Mouse (Mus musculus) heart, embryonic 15.5 days (tissue): ENCODE results near the gene Zfr. TPM values are rescaled to one million over a fixed set of nuclear protein-coding genes. Genes with fewer than 3 reads are reported as not detected.
"Not testable (repeated sequence)": the region's sequence is repeated elsewhere in the genome, so short reads cannot be mapped to it uniquely, and the experiment has no call there.

Experiments
- ATAC-seq: fragments of 200-750 bp; cut with Nextera tagmentation; replicated peaks from 2 replicates; pipeline ENCODE4 v1.8.0; 2017; ENCODE audit warnings: low read depth, moderate TSS enrichment; ENCODE audit not compliant: insufficient number of reproducible peaks, insufficient read depth, low FRiP score
- H3K27ac ChIP-seq: fragments of 300-500 bp; sonication (generic); 2 replicates; pipeline ENCODE4 v1.5.1; 2015; ENCODE audit warnings: mild to moderate bottlenecking, inconsistent platforms
- H3K27me3 ChIP-seq: fragments of 300-500 bp; sonication (generic); 2 replicates; pipeline ENCODE4 v1.6.1; 2015; ENCODE audit warnings: inconsistent platforms
- H3K36me3 ChIP-seq: fragments of 300-500 bp; sonication (generic); 2 replicates; pipeline ENCODE4 v1.6.1; 2015; ENCODE audit warnings: mild to moderate bottlenecking, inconsistent platforms
- H3K4me1 ChIP-seq: fragments of 300-500 bp; sonication (generic); replicated peaks from 2 replicates; pipeline ENCODE4 v1.6.1; 2015; ENCODE audit warnings: inconsistent platforms
- H3K4me2 ChIP-seq: fragments of 300-500 bp; sonication (generic); 2 replicates; pipeline ENCODE4 v1.6.1; 2015; ENCODE audit warnings: inconsistent platforms, mild to moderate bottlenecking, moderate library complexity
- H3K4me3 ChIP-seq: fragments of 300-500 bp; sonication (generic); 2 replicates; pipeline ENCODE4 v1.5.1; 2015; ENCODE audit warnings: mild to moderate bottlenecking, inconsistent platforms
- H3K9ac ChIP-seq: fragments of 300-500 bp; sonication (generic); 2 replicates; pipeline ENCODE4 v1.6.1; 2015; ENCODE audit warnings: mild to moderate bottlenecking, inconsistent platforms
- H3K9me3 ChIP-seq: fragments of 300-500 bp; sonication (generic); replicated peaks from 2 replicates; pipeline ENCODE4 v1.6.1; 2016; ENCODE audit warnings: inconsistent platforms
- WGBS: fragments of 180-500 bp; shearing (Covaris S2); methylation state at CpG from one replicate; pipeline ENCODE4 v1.1.7; 2015; ENCODE audit warnings: mixed read lengths; 5-methylcytosine and 5-hydroxymethylcytosine counted together
- polyA plus RNA-seq: library from polyadenylated mRNA; unstranded; fragments of >200 nt; fragmentation: Nextera tagmentation; extraction: Ambion mirVana; gene quantifications from 2 replicates; pipeline ENCODE4 v1.2.1, GENCODE M21; 2015

Gene Zfr
- polyA plus RNA-seq, 1 experiment from 2014 or later: 79.7 TPM

DNA sequence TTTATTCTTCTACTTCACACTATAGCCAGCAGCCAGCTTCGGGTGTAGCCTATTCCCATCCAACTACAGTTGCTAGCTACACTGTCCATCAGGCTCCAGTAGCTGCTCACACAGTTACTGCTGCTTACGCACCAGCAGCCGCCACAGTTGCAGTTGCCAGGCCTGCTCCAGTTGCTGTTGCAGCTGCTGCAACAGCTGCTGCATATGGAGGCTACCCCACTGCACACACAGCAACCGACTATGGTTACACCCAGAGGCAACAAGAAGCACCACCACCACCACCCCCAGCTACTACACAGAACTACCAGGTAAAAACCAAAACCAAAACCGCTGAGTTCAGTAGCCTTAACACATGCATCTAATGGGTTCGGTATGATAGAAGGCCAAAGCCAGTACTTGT, 18.7 kb downstream of the Zfr start:
- no peak overlapping the region for H3K9ac ChIP-seq
- no peak overlapping the region for H3K27ac ChIP-seq
- H3K4me1 ChIP-seq: peaks cover 22% of the 10 kb centered on the region
- H3K9me3 ChIP-seq: no peaks in the 10 kb centered on the region
- no peak overlapping the region for H3K4me2 ChIP-seq
- no peaks in the 10 kb centered on the region for H3K27me3 ChIP-seq
- peaks cover 23% of the 10 kb centered on the region for H3K36me3 ChIP-seq
- no peak overlapping the region for H3K4me3 ChIP-seq
- 85% methylated on average over 6 of the region's 6 CpGs for WGBS
- no peak for ATAC-seq

DNA sequence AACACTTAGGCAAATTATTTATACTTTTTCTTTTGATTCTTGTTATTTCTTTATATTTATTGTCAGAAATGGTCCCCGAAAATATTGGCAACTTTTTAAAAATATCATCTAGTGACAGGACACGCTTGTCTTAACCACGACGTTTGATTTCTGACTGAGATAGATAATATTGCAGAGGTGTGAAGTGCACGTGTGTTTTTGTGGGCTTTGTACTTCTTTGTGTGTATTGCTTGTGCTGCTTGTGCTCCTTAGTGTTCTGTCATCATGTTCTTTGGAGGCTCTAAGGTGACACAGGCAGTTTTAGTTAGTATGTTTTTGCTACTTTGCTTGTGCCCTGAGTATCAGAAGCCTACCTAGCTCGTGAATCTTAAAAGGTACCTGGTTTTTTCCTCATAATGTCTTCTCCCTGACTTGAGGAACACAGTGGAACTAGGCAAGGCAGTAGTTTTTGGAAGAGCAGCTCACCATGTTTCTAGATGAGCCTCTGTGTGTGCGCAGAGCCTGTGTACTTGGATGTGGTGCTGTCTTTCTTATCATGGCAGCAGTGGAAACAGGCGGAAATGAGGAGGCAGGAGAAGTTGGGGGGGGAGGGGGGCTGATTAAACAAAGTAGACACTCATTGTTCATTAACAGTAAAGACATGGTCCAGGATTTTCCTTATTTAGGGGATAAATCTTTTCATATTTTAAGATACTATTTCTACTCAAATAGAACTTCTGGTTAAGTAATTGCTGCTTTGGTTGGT, 23.5 kb downstream of the Zfr start:
- Histone ChIP-seq H3K4me1 (peaks cover 3% of the 10 kb centered on the region), H3K4me2 (no peak overlapping the region), H3K9ac (no peak overlapping the region), H3K27me3 (no peaks in the 10 kb centered on the region), H3K9me3 (no peaks in the 10 kb centered on the region), H3K27ac (no peak overlapping the region), H3K36me3 (peaks cover 31% of the 10 kb centered on the region), H3K4me3 (no peak overlapping the region)
- 63% methylated on average over 8 of the region's 8 CpGs for WGBS
- no peak for ATAC-seq

DNA sequence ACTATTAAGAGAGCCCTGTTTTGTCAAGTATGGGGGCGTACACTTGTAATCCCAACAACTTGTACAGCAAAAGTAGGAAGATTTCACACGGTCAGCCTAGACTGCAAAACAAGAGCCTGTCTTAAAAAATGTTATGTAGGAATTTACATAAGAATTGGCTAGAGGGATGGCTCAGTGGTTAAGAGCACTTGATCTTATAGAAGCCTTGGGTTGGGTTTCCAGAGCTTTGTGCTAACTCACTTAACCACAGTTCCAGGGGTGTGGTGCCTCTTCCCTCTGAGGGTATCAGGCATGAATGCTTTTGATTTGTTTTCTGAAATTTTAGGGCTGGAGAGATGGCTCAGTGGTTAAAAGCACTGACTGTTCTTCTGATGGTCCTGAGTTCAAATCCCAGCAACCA, 29.8 kb downstream of the Zfr start:
- Histone ChIP-seq H3K4me2 (no peak overlapping the region), H3K4me3 (no peak overlapping the region), H3K4me1 (no peaks in the 10 kb centered on the region), H3K27ac (no peak overlapping the region), H3K9me3 (no peaks in the 10 kb centered on the region), H3K9ac (no peak overlapping the region), H3K36me3 (peaks cover 59% of the 10 kb centered on the region), H3K27me3 (no peaks in the 10 kb centered on the region)
- WGBS: 90% methylated on average over 2 of the region's 2 CpGs
- no peak for ATAC-seq

DNA sequence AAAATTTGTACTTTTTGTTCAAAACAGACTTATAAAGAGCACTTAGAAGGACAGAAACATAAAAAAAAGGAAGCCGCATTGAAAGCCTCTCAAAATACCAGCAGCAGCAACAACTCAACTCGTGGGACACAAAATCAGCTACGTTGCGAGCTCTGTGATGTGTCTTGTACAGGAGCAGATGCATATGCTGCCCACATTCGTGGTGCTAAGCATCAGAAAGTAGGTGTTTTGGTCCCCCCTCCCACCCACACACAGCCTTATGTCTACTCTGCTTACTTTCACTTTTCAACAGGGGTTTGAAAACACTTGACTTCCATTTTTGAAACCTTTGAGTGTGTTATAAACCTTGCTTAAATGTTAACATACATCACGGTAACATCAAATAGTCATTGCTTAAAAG, 31.9 kb downstream of the Zfr start:
- H3K4me2 ChIP-seq: no peak overlapping the region
- H3K36me3 ChIP-seq: peaks cover 76% of the 10 kb centered on the region
- no peaks in the 10 kb centered on the region for H3K4me1 ChIP-seq
- WGBS: 90% methylated on average over 6 of the region's 6 CpGs
- H3K4me3 ChIP-seq: no peak overlapping the region
- no peaks in the 10 kb centered on the region for H3K9me3 ChIP-seq
- H3K9ac ChIP-seq: no peak overlapping the region
- ATAC-seq: no peak
- H3K27me3 ChIP-seq: no peaks in the 10 kb centered on the region
- no peak overlapping the region for H3K27ac ChIP-seq

DNA sequence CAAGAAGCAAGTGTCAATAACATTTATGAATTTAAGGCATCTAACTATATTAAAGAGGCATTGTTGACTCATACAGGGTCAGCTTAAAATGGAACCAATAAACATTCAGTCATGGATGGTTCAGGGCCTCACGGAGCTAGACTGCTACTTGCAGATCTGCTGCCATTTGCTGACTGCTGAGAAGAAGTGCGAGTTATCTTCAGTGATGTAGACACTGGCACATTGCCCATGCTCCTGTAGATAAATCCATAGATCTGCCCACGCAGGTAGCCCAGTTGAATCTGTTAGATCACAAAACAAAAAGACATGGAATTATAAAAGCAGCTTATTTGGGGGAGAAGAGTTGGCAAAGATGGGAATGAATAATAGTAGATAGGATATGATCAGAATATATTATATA, 36.1 kb downstream of the Zfr start:
- Histone ChIP-seq H3K27me3 (no peaks in the 10 kb centered on the region), H3K9me3 (no peaks in the 10 kb centered on the region), H3K9ac (no peak overlapping the region), H3K4me2 (no peak overlapping the region), H3K4me1 (no peaks in the 10 kb centered on the region), H3K27ac (no peak overlapping the region), H3K4me3 (no peak overlapping the region), H3K36me3 (peaks cover 82% of the 10 kb centered on the region)
- no peak for ATAC-seq
- 58% methylated on average over 3 of the region's 3 CpGs for WGBS

DNA sequence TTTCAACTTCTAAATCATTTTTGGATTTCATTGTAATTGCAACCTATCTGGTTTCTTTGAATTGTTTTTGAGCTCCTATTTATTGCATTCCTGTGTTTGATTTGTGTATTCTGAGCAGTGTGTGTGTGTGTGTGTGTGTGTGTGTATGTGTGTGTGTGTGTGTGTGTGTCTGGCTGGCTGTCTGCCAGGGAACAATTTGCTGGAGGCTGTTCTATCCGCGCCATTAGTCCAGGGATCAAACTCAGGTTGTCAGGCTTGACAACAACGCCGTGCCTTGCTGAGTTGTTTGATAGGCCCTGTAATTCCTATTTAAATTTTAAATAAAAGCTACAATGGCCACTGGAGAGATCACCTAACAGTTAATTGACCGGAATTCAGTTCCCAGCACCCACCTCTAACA, 60.5 kb downstream of the Zfr start:
- Histone ChIP-seq H3K4me3 (no peak overlapping the region), H3K27ac (no peak overlapping the region), H3K36me3 (peaks cover 64% of the 10 kb centered on the region), H3K4me2 (no peak overlapping the region), H3K4me1 (no peaks in the 10 kb centered on the region), H3K9ac (no peak overlapping the region), H3K9me3 (no peaks in the 10 kb centered on the region), H3K27me3 (no peaks in the 10 kb centered on the region)
- no peak for ATAC-seq
- WGBS: 69% methylated on average over 5 of the region's 5 CpGs

DNA sequence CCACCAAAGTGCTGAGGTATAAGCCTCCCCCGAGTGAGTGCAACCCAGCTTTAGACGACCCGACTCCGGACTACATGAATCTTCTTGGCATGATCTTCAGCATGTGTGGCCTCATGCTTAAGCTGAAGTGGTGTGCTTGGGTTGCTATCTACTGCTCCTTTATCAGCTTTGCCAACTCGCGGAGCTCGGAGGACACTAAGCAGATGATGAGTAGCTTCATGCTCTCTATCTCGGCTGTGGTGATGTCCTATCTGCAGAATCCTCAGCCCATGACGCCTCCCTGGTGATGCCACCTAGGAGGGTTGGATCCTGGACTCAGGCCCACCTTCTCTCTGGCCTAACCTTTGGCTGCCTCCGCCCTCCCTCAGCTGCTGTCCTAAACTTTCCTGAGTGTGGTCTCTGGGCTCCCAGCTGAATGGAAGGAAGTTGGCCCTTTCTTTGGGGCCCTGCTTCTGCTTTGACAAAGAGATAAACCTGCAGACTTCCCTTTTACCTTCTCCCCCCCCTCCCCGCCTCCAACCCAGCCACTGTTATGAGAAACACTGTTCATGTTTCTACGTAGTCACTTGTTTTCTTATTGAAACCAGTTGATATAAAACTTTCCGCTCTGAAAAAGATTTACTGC, 63.7 kb downstream of the Zfr start:
- H3K4me2 ChIP-seq, H3K4me1 ChIP-seq, H3K27me3 ChIP-seq, H3K9ac ChIP-seq, H3K27ac ChIP-seq, H3K9me3 ChIP-seq, H3K4me3 ChIP-seq, ATAC-seq: not testable (repeated sequence)
- H3K36me3 ChIP-seq: peaks cover 46% of the 10 kb centered on the region
- 69% methylated on average over 13 of the region's 13 CpGs for WGBS

DNA sequence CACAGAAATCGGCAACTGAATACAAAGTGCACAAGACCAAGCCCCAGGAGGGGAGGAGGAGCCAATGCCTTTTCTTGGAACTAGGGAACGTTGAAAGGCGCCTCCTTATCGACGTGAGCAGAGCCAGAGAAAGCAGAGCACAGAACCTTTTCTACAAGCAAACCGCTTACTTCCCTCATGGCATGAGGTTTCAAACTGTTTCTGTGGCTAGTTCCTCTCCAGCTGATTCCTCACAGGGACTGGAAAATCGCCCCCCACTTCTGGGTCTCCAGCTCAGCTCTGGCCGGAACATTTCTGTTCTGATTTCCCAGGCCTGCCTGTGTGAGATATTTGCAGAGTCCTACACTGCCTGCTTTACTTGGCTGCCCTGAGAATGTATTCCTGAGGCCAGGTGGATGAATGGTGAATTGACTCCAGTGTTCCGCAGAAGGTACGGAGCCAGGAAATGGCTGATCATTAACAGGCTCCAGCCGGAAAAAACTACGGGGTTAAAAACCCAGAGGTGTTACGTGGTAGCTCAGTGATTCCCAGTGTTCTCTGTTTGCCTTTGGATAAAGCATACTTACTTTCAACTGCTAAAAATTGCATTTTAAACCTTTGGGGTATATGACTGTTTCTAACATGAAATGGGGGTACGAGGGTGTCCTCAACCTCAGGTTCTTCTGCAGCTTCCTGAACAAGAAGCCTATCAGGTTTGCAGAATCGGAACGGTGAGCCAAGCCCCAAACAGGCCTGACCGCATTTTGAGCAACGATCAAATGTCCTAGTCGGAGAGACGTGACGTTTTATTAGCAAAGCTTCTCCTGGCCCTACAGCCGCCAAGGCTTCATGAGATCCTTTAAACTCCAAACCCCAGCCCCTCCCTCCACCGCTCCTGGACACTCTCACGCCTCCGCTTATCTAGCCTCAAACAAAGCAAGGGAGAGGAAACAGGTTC, 76.5 kb downstream of the Zfr start:
- 17% methylated on average over 25 of the region's 25 CpGs for WGBS
- Histone ChIP-seq H3K27ac (peak overlapping the region; percentile 65), H3K36me3 (peaks cover 4% of the 10 kb centered on the region; the same call in 1 of the 2 replicates), H3K4me1 (peaks cover 31% of the 10 kb centered on the region), H3K9me3 (no peaks in the 10 kb centered on the region), H3K9ac (no peak overlapping the region; the same call in 1 of the 2 replicates), H3K4me2 (peak overlapping the region; percentile 51), H3K4me3 (peak overlapping the region; percentile 22), H3K27me3 (no peaks in the 10 kb centered on the region)
- peak; percentile 68 for ATAC-seq

DNA sequence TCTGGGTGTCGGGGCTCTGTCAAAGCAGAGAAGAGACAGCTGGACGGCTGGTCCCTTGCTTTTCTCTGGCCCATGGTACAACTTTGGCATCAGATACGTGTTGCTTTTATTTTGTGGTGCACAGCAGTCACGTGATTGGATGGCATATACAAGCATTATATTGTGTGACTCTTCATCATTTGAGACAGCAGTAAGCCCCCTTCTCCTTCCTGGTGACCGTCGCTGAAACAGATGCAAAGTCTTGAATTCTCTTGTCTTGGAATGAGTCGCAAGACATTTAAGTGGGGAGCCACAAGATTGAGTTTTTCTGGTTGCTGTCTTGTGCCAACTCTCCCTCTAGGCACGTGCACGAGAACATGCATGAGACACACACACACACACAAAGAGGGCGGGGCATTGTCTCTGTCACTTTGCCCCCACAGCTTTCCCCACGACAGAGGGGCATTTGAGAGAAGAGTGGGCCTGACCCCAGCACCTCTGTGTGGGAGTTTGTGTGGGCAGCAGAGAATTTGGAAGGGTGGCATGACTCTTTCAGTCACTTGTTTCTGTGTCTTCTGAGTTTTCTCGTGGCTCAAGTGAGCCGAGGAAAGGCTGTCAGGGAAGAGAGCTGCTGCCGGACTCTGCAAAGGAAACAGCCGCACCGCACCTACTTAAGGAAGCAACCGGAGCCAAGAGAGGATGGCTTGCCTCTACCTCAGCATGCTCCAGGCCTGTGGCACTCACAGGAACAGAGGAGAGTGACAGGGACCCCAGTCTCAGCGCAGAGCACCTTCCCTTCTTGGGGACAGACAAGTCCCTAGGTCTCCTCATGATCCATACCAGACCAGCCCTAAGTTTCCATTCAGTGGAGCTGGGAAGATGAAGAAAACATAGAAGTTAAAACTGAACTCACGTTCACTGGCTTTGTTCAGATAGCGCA, 77.4 kb downstream of the Zfr start:
- Histone ChIP-seq H3K9me3 (no peaks in the 10 kb centered on the region), H3K4me1 (peaks cover 31% of the 10 kb centered on the region), H3K4me3 (peak overlapping the region; percentile 22), H3K4me2 (peak overlapping the region; percentile 51), H3K27me3 (no peaks in the 10 kb centered on the region), H3K36me3 (peaks cover 4% of the 10 kb centered on the region; the same call in 1 of the 2 replicates), H3K27ac (peak overlapping the region; percentile 65), H3K9ac (no peak overlapping the region; the same call in 1 of the 2 replicates)
- 37% methylated on average over 20 of the region's 20 CpGs for WGBS
- no peak for ATAC-seq

DNA sequence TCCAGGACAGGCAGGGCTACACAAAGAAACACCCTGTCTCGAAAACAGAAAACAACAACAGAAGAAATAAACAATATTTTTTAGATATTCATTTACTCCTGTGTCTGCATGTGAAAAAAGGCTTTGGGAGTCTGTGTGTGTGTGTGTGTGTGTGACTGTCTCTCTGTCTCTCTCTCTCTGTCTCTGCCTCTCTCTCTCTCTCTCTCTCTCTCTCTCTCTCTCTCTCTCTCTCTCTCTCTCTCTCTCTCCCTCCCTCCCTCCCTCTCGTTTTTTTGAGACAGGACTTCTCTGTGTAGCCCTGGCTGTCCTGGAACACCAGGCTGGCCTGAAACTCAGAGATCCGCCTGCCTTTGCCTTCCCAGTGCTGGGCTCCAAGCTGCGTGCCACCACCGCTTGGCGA, 78.3 kb downstream of the Zfr start:
- Histone ChIP-seq H3K4me3 (no peak overlapping the region), H3K9me3 (no peaks in the 10 kb centered on the region), H3K4me2 (no peak overlapping the region), H3K27me3 (no peaks in the 10 kb centered on the region), H3K9ac (no peak overlapping the region), H3K4me1 (peaks cover 31% of the 10 kb centered on the region), H3K27ac (no peak overlapping the region), H3K36me3 (no peaks in the 10 kb centered on the region)
- WGBS: 67% methylated on average over 6 of the region's 6 CpGs
- no peak for ATAC-seq
